Mouse (Mus musculus) urinary bladder, postnatal 4 days (tissue): ENCODE data around the gene Nucks1.
A peak's percentile ranks its signal among the peaks of the same experiment; 100 is the strongest.

Experiments
- DNase-seq, 2 experiments: peaks; one replicate each; pipeline ENCODE4 v3.0.0; 2021 to 2022; ENCODE audit warnings: low spot score in 2 of 2

The Nucks1 gene

DNA sequence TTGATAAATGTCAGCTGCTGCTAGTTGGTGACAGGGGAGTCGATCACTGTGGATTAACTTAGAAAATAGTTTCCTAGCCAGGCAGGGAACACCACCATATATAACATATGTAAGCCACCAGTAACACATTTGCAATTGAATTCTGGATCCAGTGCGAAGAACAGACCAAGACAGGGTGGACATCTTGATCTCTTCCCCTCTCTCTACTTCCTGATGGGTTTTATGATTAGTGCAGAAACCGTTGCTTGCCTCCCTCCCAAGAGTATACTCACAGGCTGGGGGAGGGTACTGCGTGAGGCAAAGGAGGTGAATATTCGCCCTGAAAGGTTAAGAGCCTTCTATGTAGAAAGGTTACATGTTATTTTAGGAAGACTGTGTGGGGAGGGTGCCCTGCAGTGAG, 55.5 kb downstream of the Nucks1 start:
- DNase-seq = no peak

DNA sequence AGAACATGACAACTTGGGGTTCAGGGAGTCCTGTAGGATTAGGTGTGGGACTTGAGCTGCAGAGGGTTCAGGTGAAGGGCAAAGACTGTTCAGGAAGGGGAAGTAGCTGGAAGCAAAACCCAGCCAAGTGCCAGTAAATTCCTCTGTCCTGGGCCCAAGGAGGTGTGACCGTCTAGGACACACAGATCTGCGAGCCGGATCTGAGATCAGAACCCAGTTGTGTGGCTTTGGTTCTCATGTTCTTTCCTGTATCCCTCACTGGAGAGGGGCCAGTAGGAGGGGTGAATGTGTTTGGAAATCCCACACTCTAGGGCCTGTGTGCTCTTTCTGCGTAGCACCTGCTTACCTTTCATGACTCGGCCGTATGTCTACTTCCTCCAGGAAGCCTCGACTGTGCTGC, 57.0 kb downstream of the Nucks1 start:
- DNase-seq = no peak

DNA sequence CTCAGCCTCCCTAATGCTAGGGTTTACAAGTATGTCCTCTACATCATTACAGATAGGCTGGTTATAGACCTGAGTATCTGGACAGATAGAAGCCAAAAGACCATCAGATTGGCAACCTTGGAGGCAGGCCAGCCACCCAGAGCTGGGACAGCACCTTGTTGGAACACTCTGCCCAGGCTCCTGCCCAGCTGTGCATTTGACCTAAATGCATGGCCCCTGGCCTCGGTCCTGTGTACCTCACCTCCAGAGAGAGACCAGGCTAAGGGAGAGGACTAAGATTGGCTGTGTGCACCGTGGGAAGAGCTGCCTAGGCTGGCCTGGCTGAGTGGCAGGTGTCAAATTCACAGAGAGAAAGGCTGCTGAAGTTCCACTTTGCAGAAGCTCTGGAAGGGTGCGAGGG, 58.2 kb downstream of the Nucks1 start:
- DNase-seq = no peak

DNA sequence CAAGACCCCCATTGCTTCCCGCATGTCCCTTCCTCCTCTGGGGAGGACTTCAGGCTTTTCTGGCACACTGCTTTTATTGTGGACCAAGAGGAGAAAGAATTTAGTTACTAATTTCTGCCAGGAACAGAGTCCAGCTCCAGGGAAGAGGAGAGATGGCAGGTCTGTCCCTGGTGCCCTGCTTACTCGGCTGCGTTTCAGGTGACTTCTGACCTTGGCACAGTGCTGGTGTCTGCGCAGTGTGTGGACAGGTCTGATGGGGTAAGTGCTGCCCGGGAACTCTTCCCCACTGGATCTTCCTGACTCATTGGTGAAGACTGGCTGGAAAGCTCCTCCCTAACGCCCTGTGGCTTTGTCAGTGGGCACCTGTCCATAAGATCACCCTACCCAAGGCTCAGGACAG, 58.6 kb downstream of the Nucks1 start:
- DNase-seq = no peak

DNA sequence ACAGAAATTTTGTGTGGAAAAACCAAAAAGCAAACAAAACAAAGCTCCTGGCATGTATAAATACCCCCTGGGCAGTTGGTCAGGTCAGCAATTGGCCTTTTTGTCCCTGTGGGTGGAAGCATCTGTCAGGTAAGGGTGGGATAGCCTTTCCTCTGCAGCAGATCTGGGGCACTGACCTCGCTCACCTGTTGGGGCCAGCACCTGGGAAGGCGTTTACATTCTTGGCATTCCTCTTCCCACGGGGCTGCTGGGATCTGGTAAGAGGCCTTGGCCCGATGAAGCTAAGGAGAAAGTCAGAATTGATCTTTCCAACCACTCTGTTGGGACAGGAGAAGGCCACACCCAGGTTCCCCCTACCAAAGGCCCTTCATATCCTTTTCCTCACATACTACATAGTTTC, 59.5 kb downstream of the Nucks1 start:
- DNase-seq = no peak

DNA sequence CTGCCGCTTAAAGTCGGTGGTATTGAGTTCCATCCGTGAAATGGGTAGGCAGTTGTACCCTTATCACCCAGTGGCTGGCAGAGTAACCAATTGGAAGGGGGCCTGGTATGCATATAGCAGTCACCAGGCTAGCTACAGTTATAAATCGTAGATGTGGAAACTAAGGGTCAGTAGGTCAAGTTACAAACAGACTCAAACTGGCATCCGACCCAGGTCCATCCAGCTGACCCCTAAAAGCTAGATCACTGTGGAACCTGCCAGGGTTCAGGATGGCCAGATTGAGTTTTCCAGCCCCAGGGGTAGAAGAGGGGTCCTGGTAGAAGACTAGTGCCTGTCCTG, 60.0 kb downstream of the Nucks1 start:
- DNase-seq = no peak

DNA sequence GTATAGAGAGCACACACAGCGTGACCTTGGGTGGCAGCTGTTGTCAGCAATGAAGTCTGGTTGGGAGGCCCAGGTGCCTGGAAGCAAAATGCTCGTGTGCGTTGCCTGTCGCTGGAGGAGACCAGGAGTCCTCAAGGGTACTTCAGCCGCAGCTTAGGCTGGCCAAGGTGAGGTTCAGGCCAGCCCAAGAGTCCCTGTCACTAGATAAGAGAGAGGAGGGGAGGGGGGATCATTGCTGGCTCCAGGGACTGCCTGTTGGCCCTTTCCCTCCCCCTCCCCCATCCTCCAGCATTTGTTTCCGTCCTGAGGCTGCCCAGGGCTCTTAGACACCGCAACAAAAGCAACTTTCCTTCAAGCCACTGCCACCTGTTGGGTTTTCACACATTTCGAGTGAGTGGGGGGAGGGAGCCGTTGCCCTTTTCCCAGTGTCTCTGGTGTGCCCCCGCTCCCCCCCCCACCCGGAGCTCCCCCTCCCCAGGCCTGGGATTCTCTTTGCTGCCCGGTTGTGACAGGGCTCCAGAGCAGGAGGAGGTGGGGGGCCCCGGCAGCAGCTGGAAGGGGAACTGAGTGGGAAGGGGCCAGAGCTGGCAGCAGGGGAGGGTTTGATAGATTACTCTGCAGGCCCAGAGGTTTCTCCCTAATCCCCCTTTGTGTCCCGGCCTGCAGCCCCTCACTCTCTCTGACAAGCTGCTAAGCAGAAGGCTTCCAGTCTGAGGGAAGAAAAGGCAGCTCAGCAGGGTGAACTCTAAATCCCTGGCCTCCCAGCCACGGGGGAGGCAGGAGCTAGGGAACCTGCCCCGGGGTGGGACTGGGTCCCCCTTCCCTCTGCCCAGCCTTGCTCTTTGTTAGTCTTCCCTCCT, 60.6 kb downstream of the Nucks1 start:
- no peak for DNase-seq

DNA sequence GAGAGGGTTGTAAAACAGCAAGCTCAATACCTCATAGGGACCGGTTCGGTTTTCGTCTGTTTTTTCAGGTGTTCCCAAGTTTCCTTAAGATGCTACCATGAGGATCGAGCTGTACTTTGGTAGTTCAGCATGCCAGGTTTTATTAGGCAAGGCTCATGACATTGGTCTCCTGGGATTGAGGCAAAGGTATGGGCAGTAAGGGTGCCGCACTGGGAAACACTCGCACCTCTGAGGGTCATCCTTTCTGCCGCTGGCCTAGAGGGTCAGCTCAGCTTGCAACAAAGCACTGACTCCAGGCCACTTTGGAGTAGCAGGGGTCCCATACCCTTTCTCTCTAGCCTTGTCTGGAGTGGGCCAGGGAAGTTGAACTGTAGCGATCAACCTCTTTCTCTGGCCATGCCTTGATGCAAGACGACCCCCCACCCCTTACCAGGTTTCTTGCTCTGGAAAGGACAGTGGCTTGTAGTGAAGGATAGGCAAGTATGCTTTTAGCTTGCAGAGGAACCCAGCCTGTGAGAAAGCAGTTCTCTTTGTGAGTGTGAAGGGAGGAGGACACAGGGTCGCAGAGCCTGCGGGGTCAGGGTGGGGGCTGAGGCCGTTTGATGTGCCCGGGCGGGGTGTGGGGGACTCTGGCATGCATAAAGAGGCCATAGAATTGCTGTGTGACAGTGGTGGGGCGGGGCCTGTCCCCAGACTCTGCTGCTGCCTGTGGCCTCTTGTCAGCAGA, 61.6 kb downstream of the Nucks1 start:
- DNase-seq = no peak

DNA sequence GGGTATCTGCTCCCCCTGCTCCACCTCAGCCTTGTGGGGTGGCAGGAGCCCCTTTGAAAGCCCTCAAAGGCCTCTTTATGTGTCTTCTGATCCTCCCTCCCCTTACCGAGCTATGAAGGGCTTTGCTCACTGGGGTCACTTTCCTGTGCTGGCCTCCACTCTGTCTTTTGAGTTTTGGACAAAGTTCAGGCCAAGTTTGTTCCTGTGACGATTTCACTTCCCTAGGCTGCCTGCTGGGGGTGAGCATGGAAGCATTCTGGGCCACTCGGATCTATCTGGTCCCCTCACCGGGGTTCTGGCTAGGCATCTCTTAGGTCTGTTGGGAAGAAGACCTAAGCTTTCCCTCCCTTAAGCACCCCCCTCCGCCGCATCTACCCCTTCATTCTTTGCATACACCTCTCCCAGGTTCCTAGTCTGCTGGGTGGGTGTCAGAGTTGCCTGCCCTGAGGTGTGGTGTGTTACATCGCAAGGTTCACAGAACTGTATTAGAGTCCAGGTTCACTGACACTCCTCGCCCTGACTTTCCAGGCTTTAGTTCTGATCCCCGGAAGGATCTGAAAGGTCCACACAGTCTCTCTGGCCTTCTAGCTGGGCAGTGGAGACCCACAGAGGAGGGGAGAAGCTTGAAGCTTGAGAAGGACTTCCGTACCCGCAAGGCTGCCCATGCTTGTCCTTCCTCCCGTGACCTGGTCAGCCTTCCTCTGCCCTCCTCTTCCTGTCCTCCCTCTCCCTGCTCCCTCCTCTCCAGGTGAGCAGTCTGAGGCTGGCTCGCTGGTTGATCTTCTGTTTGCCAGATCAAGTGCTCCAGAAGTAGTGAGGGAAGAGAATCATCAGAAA, 62.4 kb downstream of the Nucks1 start:
- no peak for DNase-seq

DNA sequence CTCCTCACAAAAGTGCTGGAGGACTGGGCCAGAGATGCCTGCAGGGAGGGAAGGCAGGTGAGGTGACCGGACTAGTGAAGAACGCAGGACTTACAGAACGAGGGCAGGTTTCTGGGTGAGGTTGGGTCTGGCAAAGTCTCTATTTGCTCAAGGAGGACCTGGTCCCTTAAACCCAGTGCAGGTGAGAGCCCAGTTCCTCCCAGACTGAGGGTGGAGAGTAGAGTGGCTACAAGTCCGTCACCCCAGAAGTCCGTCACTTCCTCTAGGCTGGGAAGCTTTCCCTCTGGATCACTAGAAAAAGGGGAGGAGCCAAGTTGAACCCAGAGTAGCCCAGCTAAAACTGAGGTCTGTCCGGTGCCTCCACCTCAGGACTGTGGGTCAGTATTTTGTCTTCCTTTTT, 63.7 kb downstream of the Nucks1 start:
- DNase-seq = no peak

DNA sequence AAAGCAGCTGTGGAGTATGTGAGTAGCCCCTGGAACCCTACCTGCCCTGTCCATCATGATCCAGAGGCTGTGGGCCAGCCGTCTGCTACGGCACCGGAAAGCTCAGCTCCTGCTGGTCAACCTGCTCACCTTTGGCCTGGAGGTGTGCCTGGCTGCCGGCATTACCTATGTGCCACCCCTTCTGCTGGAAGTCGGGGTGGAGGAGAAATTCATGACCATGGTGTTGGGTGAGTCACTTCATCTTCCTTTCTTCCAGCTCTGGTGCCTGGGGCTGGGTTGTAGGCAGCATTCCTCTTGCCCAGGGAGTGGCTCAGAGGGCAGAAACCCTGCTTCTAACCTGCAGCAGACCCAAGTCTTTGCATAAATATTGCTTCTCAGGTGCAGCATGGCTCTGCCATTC, 66.6 kb downstream of the Nucks1 start:
- DNase-seq = no peak

DNA sequence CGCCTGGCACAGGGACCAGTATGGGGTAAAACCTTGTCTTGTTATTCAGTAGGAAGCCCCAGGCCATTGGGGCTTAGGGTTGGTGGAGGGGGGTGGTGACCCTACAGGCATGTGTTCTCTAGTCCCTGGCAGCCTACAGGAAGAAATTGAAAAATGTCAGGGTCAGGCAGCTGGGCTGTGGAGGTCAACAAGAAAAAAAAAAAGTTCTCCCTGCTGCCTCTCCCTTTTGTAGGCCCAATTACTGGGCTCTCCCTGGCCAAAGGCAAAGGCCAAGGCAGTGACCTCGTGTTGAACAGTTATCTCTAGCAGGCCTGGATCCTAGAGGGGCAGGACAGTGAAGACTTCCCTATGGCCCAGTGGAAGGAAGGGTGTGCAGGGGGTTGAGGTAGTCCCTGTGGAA, 70.1 kb downstream of the Nucks1 start:
- DNase-seq = no peak

DNA sequence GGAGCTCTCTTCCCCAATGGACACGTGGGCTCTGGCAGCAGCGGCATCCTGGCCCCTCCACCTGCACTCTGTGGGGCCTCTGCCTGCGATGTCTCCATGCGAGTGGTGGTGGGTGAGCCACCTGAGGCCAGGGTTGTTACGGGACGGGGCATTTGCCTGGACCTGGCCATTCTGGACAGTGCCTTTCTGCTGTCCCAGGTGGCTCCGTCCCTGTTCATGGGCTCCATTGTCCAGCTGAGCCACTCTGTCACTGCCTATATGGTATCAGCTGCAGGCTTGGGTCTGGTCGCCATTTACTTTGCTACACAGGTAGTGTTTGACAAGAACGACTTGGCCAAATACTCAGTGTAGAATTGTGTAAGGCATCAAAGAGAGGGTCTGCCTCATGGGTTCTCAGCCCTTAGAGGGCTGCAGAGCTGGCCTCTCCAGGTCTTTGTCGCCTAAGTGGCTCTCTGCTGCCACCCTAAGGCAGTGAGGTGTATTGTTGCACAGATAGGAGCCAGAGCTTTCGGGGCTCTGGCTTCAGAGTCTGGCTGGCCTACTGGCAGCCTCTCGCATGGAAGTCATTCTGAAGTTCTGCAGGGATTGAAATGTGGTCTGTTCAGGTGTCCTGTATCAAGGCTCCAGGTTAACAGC, 71.2 kb downstream of the Nucks1 start:
- DNase-seq = peak; percentile 54 to 79

DNA sequence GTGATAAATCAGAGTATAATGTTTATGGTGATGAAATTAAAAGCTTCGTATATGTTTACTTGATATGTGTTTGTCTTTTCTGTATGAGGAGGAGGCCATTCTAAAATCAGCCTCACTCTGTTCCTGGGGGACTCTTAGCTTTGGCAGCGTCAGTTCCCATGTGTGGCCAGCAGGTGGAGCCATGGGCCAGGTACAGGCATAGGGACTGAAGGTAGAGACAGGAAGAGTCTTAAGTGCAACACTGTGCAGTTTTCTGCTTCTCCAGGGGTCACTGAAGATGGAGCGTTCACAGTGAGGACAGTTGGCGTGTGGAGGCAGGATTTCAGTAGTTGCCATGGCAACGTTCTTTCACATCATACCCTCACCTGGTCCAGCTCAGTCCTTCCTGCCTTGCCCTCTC, 72.6 kb downstream of the Nucks1 start:
- peak; percentile 56 to 85 for DNase-seq

DNA sequence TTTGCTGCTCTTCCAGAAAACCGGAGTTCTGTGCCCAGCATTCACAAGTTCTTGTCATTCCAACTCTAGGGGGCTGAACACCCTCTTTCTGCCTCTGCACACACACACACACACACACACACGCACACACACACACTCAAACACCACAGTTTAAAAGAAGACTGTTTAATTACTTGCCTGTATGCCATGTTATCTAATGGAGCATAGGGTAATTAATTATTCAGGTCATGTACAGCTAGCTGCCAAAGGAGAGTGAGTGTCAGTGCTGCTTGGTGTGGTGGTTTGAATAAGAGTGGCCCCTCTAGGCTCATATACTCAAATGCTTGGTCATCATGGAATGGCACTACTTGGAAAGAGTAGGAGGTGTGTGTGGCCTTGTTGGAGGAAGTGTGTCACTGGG, 73.5 kb downstream of the Nucks1 start:
- no peak for DNase-seq
